Mouse (Mus musculus) neural tube, embryonic 14.5 days (tissue): ENCODE results near the gene Fam241a. TPM values are rescaled to one million over a fixed set of nuclear protein-coding genes. Genes with fewer than 3 reads are reported as not detected.

Experiments used
- polyA plus RNA-seq: library from polyadenylated mRNA; unstranded; fragments of >200 nt; fragmentation: Nextera tagmentation; extraction: Ambion mirVana; gene quantifications from 2 replicates; pipeline ENCODE4 v1.2.1, GENCODE M21; 2014

Fam241a gene
- polyA plus RNA-seq, 1 experiment from 2014 or later = 10.3 TPM

Other genes with a start within 250 kb of the Fam241a start
- 0.31 and 0.54 TPM in 2 replicates for gene Alpk1, start 115.8 kb downstream of the Fam241a start, polyA plus RNA-seq
- gene Tifa, start 106.5 kb downstream of the Fam241a start, polyA plus RNA-seq = 2.5 and 3.2 TPM in 2 replicates
- gene Ap1ar, start 58.8 kb downstream of the Fam241a start, polyA plus RNA-seq = 97.9 and 115 TPM in 2 replicates